Mouse (Mus musculus) T-cell, adult 2 months (primary cell): Measurements from ENCODE around the gene Fancf.

Experiments
- DNase-seq: peaks from one replicate; pipeline ENCODE4 v3.0.0; 2022; ENCODE audit warnings: low spot score

Gene Fancf

GRCm38 (mm10) chr7:51840515-51840914 is 21.6 kb downstream of the Fancf start:
- no peak for DNase-seq

- DNase-seq: no peak
Observed at GRCm38 (mm10) chr7:51831917-51832316, 30.1 kb downstream of the Fancf start.

- no peak for DNase-seq
Observed at GRCm38 (mm10) chr7:51823562-51824338, 38.3 kb downstream of the Fancf start.

GRCm38 (mm10) chr7:51821467-51821866 is 40.6 kb downstream of the Fancf start:
- no peak for DNase-seq

GRCm38 (mm10) chr7:51819891-51820290 is 42.2 kb downstream of the Fancf start:
- no peak for DNase-seq

GRCm38 (mm10) chr7:51818251-51818974 is 43.7 kb downstream of the Fancf start:
- no peak for DNase-seq

GRCm38 (mm10) chr7:51816283-51816839 is 45.7 kb downstream of the Fancf start:
- DNase-seq: no peak

- no peak for DNase-seq
Observed at GRCm38 (mm10) chr7:51815473-51816282, 46.4 kb downstream of the Fancf start.
